Mouse (Mus musculus): ENCODE measurements around the gene Zfp787.
A peak's percentile ranks its signal among the peaks of the same experiment; 100 is the strongest.

Zfp787 gene

GRCm38 (mm10) chr7:6155901-6156411 is at the start of gene Zfp787:
Gene Zfp787, minus strand, starts transcription at chr7:6155997.
- peak; percentile 94 to 98 for DNase-seq

GRCm38 (mm10) chr7:6204200-6204599 is 48.4 kb upstream of the Zfp787 start:
- no peak for DNase-seq

- DNase-seq = no peak
Measured at GRCm38 (mm10) chr7:6196790-6197189, 41.0 kb upstream of the Zfp787 start, which contains the start of gene Galp. Gene Galp, plus strand, starts transcription at chr7:6197090.

GRCm38 (mm10) chr7:6195777-6196176 is 40.0 kb upstream of the Zfp787 start:
- no peak for DNase-seq

GRCm38 (mm10) chr7:6194129-6194528 is 38.3 kb upstream of the Zfp787 start:
- DNase-seq = peak; percentile 71 to 72

- peak; percentile 83 to 94 for DNase-seq
Measured at GRCm38 (mm10) chr7:6191376-6191775, 35.6 kb upstream of the Zfp787 start.

GRCm38 (mm10) chr7:6189542-6189941 is 33.7 kb upstream of the Zfp787 start:
- DNase-seq = peak in 1 of 2 experiments; percentile 66

GRCm38 (mm10) chr7:6186756-6187155 is 31.0 kb upstream of the Zfp787 start:
- DNase-seq = no peak

GRCm38 (mm10) chr7:6186176-6186575 is 30.4 kb upstream of the Zfp787 start:
- no peak for DNase-seq

GRCm38 (mm10) chr7:6185391-6185790 is 29.6 kb upstream of the Zfp787 start:
- no peak for DNase-seq

- peak; percentile 80 to 83 for DNase-seq
Measured at GRCm38 (mm10) chr7:6184521-6184920, 28.7 kb upstream of the Zfp787 start.

- peak; percentile 39 to 78 for DNase-seq
Measured at GRCm38 (mm10) chr7:6183802-6184201, 28.0 kb upstream of the Zfp787 start.

GRCm38 (mm10) chr7:6182882-6183281 is 27.1 kb upstream of the Zfp787 start:
- no peak for DNase-seq

GRCm38 (mm10) chr7:6179013-6179412 is 23.2 kb upstream of the Zfp787 start:
- no peak for DNase-seq

- peak in 1 of 2 experiments; percentile 51 for DNase-seq
Measured at GRCm38 (mm10) chr7:6174365-6174987, 18.7 kb upstream of the Zfp787 start.

- peak; percentile 52 to 66 for DNase-seq
Measured at GRCm38 (mm10) chr7:6173872-6174271, 18.1 kb upstream of the Zfp787 start.

GRCm38 (mm10) chr7:6172674-6173244 is 17.0 kb upstream of the Zfp787 start:
- DNase-seq = no peak

GRCm38 (mm10) chr7:6172006-6172649 is 16.3 kb upstream of the Zfp787 start, which contains the start of gene Zfp444:
Gene Zfp444, plus strand, starts transcription at chr7:6172226.
- peak; percentile 98 to 100 for DNase-seq

- peak; percentile 81 to 87 for DNase-seq
Measured at GRCm38 (mm10) chr7:6171444-6172005, 15.7 kb upstream of the Zfp787 start.

- DNase-seq = no peak
Measured at GRCm38 (mm10) chr7:6170871-6171270, 15.1 kb upstream of the Zfp787 start.

GRCm38 (mm10) chr7:6170391-6170790 is 14.6 kb upstream of the Zfp787 start:
- no peak for DNase-seq

- peak; percentile 90 to 94 for DNase-seq
Measured at GRCm38 (mm10) chr7:6169403-6169802, 13.6 kb upstream of the Zfp787 start.

- DNase-seq = no peak
Measured at GRCm38 (mm10) chr7:6164671-6165070, 8.9 kb upstream of the Zfp787 start.

Data from kidney, postnatal 25 days (tissue).